Mouse (Mus musculus): Measurements from ENCODE around the gene Piwil1. TPM values are rescaled to one million over a fixed set of nuclear protein-coding genes. Genes with fewer than 3 reads are reported as not detected.

Gene Piwil1
- total RNA-seq (2023): not detected

DNA sequence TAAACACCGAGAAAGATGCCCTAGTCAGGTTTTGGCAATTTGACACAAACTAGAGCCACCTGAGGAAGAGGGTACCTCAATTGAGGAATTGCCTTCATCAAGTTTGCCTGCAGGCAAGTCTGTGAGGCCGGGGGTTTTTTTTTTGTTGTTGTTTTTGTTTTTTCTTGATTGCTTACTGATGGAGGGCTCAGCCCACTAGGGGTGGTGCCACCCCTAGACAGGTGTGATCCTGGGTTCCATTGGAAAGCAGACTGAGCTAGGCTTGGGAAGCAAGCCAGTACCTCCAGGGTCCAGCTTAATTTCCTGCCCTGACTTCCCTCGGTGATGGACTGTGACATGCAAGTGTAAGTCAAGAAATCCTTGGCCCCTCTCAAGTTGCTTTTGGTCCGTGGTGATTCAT lies at the start of gene Piwil1:
Piwil1 (plus strand) TSS at position 301 of the 400 bp plus-strand sequence.

Other genes with a start within 250 kb of the Piwil1 start
- under 1 TPM in 1 of 2 experiments, not detected in 1; 0.17 TPM for gene Fzd10, start 101.7 kb upstream of the Piwil1 start, total RNA-seq (2023)

All from B cell, adult 67 days (primary cell).